Mouse (Mus musculus) hindbrain, embryonic 10.5 days (tissue): ENCODE measurements around the gene Rdh7. TPM values are rescaled to one million over a fixed set of nuclear protein-coding genes. Genes with fewer than 3 reads are reported as not detected.
"Not testable (repeated sequence)": the region's sequence is repeated elsewhere in the genome, so short reads cannot be mapped to it uniquely, and the experiment has no call there.

Source experiments
- DNase-seq: peaks from one replicate; pipeline ENCODE4 v3.0.0-alpha.2; 2017; ENCODE audit warnings: low spot score
- H3K27ac ChIP-seq: fragments of 300-500 bp; sonication (generic); 2 replicates; pipeline ENCODE4 v1.5.1; 2016; ENCODE audit warnings: mild to moderate bottlenecking, moderate library complexity
- H3K27me3 ChIP-seq: fragments of 300-500 bp; sonication (generic); 2 replicates; pipeline ENCODE4 v1.6.1; 2016; ENCODE audit warnings: mild to moderate bottlenecking; ENCODE audit not compliant: poor library complexity, insufficient read depth, severe bottlenecking
- H3K36me3 ChIP-seq: fragments of 300-500 bp; sonication (generic); 2 replicates; pipeline ENCODE4 v1.6.1; 2016; ENCODE audit warnings: mild to moderate bottlenecking, moderate library complexity
- H3K4me1 ChIP-seq: fragments of 300-500 bp; sonication (generic); replicated peaks from 2 replicates; pipeline ENCODE4 v1.6.1; 2016; ENCODE audit warnings: mild to moderate bottlenecking
- H3K4me3 ChIP-seq: fragments of 300-500 bp; sonication (generic); 2 replicates; pipeline ENCODE4 v1.5.1; 2016; ENCODE audit warnings: mild to moderate bottlenecking, moderate library complexity
- H3K9me3 ChIP-seq: fragments of 300-500 bp; sonication (generic); 2 replicates; pipeline ENCODE4 v1.6.1; 2016; ENCODE audit warnings: mild to moderate bottlenecking, moderate library complexity
- WGBS: fragments of 180-500 bp; shearing (Covaris S2); methylation state at CpG from one replicate; pipeline ENCODE4 v1.1.7; 2016; 5-methylcytosine and 5-hydroxymethylcytosine counted together
- polyA plus RNA-seq: library from polyadenylated mRNA; unstranded; fragments of >200 nt; fragmentation: Nextera tagmentation; extraction: Ambion mirVana; gene quantifications from 2 replicates; pipeline ENCODE4 v1.2.1, GENCODE M21; 2016

Gene Rdh7
- polyA plus RNA-seq, 1 experiment from 2014 or later = not detected

DNA sequence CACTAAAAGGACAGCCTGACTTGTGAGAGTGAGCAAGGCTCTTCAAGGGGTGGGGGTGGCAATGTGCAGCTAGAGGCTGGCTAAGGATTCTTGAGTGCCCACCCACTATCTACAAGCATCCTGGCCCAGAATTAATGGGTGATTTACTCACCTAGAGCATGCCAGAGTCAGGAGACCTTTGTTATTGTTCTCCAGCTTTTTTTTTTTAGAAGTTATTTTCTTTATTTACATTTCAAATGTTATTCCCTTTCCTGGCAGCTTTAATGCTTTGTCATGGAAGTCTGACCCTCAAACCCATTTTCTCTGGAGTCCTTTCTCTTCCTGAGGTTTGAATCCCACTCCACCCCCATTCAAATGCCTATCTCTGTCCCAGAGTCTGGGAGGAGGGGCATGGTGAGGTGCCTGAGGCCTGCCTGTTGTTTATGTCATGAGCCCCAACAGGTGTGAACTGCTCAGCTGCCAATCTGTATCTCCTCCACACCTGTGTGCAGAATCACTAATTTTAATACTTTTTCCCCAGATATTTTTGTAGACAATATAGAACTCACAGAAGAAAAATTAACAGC is 18.9 kb upstream of the Rdh7 start:
- H3K4me1 ChIP-seq = no peaks in the 10 kb centered on the region
- no peak overlapping the region for H3K27ac ChIP-seq
- no peaks in the 10 kb centered on the region for H3K36me3 ChIP-seq
- no peaks in the 10 kb centered on the region for H3K27me3 ChIP-seq
- no peaks in the 10 kb centered on the region for H3K9me3 ChIP-seq
- no peak overlapping the region for H3K4me3 ChIP-seq
- no peak for DNase-seq

GRCm38 (mm10) chr10:127906138-127906537 is 17.5 kb upstream of the Rdh7 start:
- DNase-seq = no peak
- Histone ChIP-seq H3K9me3 (no peaks in the 10 kb centered on the region), H3K4me1 (no peaks in the 10 kb centered on the region), H3K27me3 (no peaks in the 10 kb centered on the region), H3K27ac (no peak overlapping the region), H3K4me3 (no peak overlapping the region), H3K36me3 (no peaks in the 10 kb centered on the region)
- 58% methylated on average over 2 of the region's 2 CpGs for WGBS

GRCm38 (mm10) chr10:127904718-127905446 is 16.3 kb upstream of the Rdh7 start:
- WGBS = 83% methylated on average over 7 of the region's 7 CpGs
- no peaks in the 10 kb centered on the region for H3K36me3 ChIP-seq
- H3K4me3 ChIP-seq = no peak overlapping the region
- no peaks in the 10 kb centered on the region for H3K27me3 ChIP-seq
- no peaks in the 10 kb centered on the region for H3K4me1 ChIP-seq
- no peak overlapping the region for H3K27ac ChIP-seq
- DNase-seq = no peak
- H3K9me3 ChIP-seq = no peaks in the 10 kb centered on the region

DNA sequence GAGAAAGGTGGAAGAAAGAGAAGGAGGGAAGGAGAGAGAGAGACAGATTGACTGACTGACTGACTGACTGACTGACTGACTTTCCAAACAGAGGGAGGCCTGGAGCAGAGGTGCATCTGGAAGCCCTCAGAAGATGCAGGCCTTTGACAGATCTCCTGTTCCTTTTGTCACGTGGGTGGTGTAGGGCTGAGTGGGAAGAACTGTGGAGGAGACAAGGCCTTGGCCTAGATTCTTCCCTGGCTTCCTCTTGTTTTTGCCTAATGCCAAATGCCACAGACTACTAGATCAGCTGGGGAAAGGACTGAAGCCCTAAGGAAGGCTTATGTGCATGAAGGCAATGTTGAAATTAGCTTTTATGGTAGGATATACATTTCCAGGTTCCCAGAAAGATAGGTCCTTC is 14.5 kb upstream of the Rdh7 start:
- Histone ChIP-seq H3K4me1 (no peaks in the 10 kb centered on the region), H3K27me3 (no peaks in the 10 kb centered on the region), H3K9me3 (no peaks in the 10 kb centered on the region), H3K27ac (no peak overlapping the region), H3K36me3 (no peaks in the 10 kb centered on the region), H3K4me3 (no peak overlapping the region)
- no peak for DNase-seq
- 72% methylated on average over 1 of the region's 1 CpGs for WGBS

GRCm38 (mm10) chr10:127901751-127902150 is 13.1 kb upstream of the Rdh7 start:
- H3K9me3 ChIP-seq = no peaks in the 10 kb centered on the region
- H3K27ac ChIP-seq = no peak overlapping the region
- H3K27me3 ChIP-seq = no peaks in the 10 kb centered on the region
- no peak for DNase-seq
- H3K4me1 ChIP-seq = no peaks in the 10 kb centered on the region
- WGBS = 88% methylated on average over 4 of the region's 4 CpGs
- H3K4me3 ChIP-seq = no peak overlapping the region
- H3K36me3 ChIP-seq = no peaks in the 10 kb centered on the region

DNA sequence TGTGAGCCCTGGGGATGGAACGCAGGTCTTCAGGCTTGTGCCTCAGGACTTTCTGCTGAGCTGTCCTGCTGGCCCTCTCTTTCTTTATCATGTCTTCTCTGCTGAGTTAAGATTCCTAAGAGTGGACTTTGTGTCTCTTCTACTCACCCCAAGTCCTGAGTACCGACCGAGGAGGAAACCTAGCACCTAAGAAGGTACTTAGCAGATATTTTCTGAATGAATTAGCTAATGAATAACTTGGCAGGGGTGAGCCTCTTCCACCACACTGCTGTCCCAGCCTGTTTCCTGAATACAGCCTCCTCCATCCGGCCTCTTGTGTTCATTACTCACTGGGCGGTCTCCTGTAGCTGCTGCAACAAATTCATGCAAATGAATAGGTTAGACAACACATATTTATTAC is 11.2 kb upstream of the Rdh7 start:
- Histone ChIP-seq H3K36me3 (no peaks in the 10 kb centered on the region), H3K4me3 (no peak overlapping the region), H3K4me1 (no peaks in the 10 kb centered on the region), H3K27me3 (no peaks in the 10 kb centered on the region), H3K27ac (no peak overlapping the region), H3K9me3 (no peaks in the 10 kb centered on the region)
- WGBS = 72% methylated on average over 5 of the region's 5 CpGs
- DNase-seq = no peak

DNA sequence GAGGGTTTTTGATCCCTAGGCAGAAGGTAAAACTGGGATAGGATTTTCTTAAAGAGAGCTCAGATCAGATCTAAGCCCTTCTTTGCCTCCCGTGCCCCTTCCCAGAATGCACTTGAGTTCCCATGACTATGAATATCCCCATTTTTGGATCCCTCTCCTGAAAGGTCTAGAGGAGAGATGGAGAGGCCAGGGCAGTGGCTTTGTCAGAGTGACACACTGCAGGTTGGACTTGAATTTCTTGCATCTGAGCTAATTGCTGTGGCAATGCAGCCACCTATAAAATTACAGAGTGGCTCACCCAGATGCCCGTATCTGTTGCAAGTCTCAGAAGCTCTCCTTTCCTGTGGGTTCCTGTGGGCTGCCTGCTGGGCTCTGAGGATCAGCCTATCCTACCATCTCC is 9.6 kb upstream of the Rdh7 start, which contains the start of gene Sdr9c7:
Gene Sdr9c7 (plus strand): TSS at position 301 of the 400 bp plus-strand sequence.
- H3K9me3 ChIP-seq = no peaks in the 10 kb centered on the region
- no peaks in the 10 kb centered on the region for H3K4me1 ChIP-seq
- no peak within 1 kb of the TSS for H3K4me3 ChIP-seq
- no peaks in the 10 kb centered on the region for H3K36me3 ChIP-seq
- DNase-seq = no peak
- H3K27ac ChIP-seq = no peak within 1 kb of the TSS
- no peaks in the 10 kb centered on the region for H3K27me3 ChIP-seq
- 83% methylated on average over 2 of the region's 2 CpGs for WGBS

- 80% methylated on average over 3 of the region's 3 CpGs for WGBS
Observed at GRCm38 (mm10) chr10:127897506-127897905, 8.9 kb upstream of the Rdh7 start.

DNA sequence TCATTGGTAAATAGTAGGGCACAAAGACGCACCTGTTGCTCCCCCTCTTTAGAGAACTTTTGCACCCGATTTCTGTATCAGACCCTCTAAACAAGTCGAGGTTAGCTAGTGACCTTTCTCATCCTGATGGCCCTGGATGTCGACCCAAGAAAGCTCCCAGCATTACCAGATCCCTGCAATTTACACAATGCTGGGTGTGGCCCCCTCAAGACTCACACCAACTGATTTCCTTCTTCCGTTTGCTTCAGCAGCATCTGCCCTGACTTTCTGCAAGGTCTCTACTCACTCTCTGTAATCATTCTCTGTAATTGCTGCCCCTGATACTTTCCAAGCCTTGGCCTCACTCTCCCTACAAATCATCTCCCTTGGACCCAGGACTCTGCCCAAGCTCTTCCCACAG is 8.1 kb upstream of the Rdh7 start:
- DNase-seq = no peak
- WGBS = 69% methylated on average over 5 of the region's 5 CpGs
- H3K27ac ChIP-seq = no peak overlapping the region

More at GRCm38 (mm10) chr10:127897506-127897905, 8.9 kb upstream of the Rdh7 start:
- no peak for DNase-seq
- no peaks in the 10 kb centered on the region for H3K27me3 ChIP-seq
- H3K4me3 ChIP-seq = no peak overlapping the region
- no peaks in the 10 kb centered on the region for H3K4me1 ChIP-seq
- H3K9me3 ChIP-seq = no peaks in the 10 kb centered on the region
- no peak overlapping the region for H3K27ac ChIP-seq
- no peaks in the 10 kb centered on the region for H3K36me3 ChIP-seq

GRCm38 (mm10) chr10:127893163-127894022 is 4.8 kb upstream of the Rdh7 start:
- 67% methylated on average over 5 of the region's 5 CpGs for WGBS
- not testable (repeated sequence) for H3K9me3 ChIP-seq

More for the DNA sequence above, 8.1 kb upstream of the Rdh7 start:
- H3K27me3 ChIP-seq = no peaks in the 10 kb centered on the region
- no peaks in the 10 kb centered on the region for H3K4me1 ChIP-seq
- no peaks in the 10 kb centered on the region for H3K36me3 ChIP-seq
- no peak overlapping the region for H3K4me3 ChIP-seq
- no peaks in the 10 kb centered on the region for H3K9me3 ChIP-seq

DNA sequence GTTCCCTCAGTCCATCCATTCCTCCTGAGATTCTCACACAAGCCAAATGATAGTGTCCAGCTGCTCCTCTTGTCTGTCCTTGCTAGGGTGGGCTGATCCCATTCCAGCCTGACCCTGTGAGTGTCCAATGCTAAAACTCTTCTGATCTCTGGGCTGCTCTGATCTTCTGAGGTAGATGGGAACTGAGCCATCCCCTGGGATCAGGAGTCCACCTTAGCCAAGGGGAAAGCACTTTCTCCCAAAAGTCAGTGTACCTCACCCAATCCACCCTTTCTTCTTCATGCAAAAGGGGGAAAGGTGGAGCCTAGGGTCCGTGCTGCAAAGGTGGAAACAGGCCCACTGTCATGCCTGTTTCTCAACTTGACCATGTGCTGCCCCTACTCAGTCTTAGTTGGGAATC is 2.9 kb upstream of the Rdh7 start:
- no peak for DNase-seq
- Histone ChIP-seq H3K27me3 (no peaks in the 10 kb centered on the region), H3K9me3 (no peaks in the 10 kb centered on the region), H3K4me3 (no peak overlapping the region), H3K27ac (no peak overlapping the region), H3K36me3 (no peaks in the 10 kb centered on the region), H3K4me1 (peaks cover 5% of the 10 kb centered on the region; the same call in 1 of the 2 replicates)
- 89% methylated on average over 1 of the region's 1 CpGs for WGBS

More at GRCm38 (mm10) chr10:127893163-127894022, 4.8 kb upstream of the Rdh7 start:
- DNase-seq, H3K4me1 ChIP-seq, H3K27me3 ChIP-seq, H3K36me3 ChIP-seq, H3K27ac ChIP-seq, H3K4me3 ChIP-seq: not testable (repeated sequence)

DNA sequence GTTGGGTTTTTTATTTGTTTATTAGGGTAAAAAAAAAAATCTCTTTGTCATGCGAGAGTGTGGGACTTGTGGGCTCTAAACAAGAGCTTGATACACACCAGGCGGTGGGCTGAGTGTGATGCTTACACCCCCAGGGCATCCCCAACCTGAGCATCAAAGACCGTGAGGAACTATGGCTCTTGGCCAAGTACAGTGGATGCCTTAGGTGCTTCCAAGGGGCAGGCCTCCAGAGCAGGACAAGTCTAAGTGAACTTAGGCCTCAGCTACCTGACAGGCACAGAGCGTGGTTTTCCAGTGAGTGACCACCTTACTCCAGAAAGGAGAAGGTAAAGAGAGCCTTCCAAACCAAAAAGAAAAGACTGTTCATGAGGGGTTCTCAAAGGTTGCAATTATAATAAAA is 1.6 kb downstream of the Rdh7 start:
- H3K4me3 ChIP-seq = no peak overlapping the region
- H3K9me3 ChIP-seq = no peaks in the 10 kb centered on the region
- H3K27ac ChIP-seq = no peak overlapping the region
- no peak for DNase-seq
- H3K27me3 ChIP-seq = no peaks in the 10 kb centered on the region
- H3K4me1 ChIP-seq = peaks cover 5% of the 10 kb centered on the region; the same call in 1 of the 2 replicates
- H3K36me3 ChIP-seq = no peaks in the 10 kb centered on the region
- 86% methylated on average over 4 of the region's 4 CpGs for WGBS

DNA sequence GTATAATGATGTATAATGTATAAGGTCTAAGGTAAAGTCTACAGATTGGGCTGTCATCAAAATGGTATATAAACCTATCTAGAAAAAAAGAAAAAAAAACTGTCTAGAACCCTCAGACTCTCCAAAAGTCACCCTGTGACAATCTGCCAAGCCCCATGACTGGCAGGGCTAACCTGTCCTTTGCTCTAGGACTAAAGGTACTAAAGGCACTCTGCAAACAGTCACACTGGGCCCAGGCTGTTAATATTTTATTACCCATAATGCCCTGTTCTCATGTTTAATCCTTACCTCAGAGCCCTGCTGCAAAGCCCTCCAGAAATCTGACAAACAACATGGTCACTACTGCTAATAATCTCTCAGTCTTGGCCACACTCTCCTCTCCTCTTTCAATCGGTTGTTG is 2.1 kb downstream of the Rdh7 start:
- Histone ChIP-seq H3K9me3 (no peaks in the 10 kb centered on the region), H3K27ac (no peak overlapping the region), H3K36me3 (no peaks in the 10 kb centered on the region), H3K4me1 (peaks cover 5% of the 10 kb centered on the region; the same call in 1 of the 2 replicates), H3K4me3 (no peak overlapping the region), H3K27me3 (no peaks in the 10 kb centered on the region)
- DNase-seq = no peak
- 78% methylated on average over 1 of the region's 1 CpGs for WGBS
